Mouse (Mus musculus) heart, adult 11 months (tissue): Measurements from ENCODE around the gene Cd151.
A peak's percentile ranks its signal among the peaks of the same experiment; 100 is the strongest.

ENCODE experiments used
- DNase-seq: peaks from one replicate; pipeline ENCODE4 v3.0.0; 2022

The Cd151 gene

DNA sequence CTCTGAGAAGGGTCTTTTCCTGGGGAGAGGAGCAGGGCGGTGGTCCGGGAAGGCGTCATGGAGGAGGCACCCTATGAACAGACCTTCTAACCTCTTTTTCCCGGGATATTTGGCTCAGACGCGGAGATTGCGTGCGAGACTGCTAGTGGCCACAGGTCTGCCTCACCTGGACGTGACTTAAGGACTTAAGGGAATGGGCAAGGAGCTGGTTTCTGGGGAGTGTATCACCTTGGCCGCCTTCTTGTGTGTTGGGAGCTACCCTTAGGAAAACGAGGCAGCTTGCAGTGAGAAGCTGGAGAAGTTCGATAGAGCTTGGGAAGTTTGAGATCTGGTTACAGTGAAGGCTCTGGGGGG lies 8.6 kb downstream of the Cd151 start:
- no peak for DNase-seq

- peak; percentile 100 for DNase-seq
These were observed 9.2 kb downstream of the Cd151 start for GRCm38 (mm10) chr7:141476226-141476980.

DNA sequence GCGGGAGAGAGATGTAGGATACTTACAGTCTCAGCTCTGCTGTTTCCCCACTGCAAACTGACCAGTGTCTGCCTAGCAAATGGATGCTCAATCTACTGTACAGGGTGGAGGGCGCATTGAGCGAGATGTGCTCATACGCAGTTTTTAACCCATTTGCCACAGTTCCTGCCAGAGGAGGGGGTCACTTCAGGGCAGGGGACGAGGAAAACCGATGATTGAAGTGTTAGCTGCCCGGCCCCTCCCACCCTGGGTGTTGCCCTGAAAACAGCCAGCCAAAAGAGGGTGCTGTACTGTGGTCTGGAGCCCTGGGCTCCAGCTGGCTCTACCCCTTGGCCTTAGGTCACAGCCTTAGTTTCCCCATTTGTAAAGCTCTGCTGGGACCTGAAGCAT lies 9.8 kb downstream of the Cd151 start:
- DNase-seq, result peak; percentile 98

GRCm38 (mm10) chr7:141477578-141478269 lies 10.5 kb downstream of the Cd151 start:
- peak; percentile 95 for DNase-seq

- DNase-seq, result peak; percentile 97
These were observed 11.1 kb downstream of the Cd151 start for GRCm38 (mm10) chr7:141478270-141478748.

- DNase-seq, result peak; percentile 98
These were observed 13.8 kb downstream of the Cd151 start for GRCm38 (mm10) chr7:141480842-141481497.

- peak; percentile 95 for DNase-seq
These were observed 14.6 kb downstream of the Cd151 start for GRCm38 (mm10) chr7:141481498-141482401.

DNA sequence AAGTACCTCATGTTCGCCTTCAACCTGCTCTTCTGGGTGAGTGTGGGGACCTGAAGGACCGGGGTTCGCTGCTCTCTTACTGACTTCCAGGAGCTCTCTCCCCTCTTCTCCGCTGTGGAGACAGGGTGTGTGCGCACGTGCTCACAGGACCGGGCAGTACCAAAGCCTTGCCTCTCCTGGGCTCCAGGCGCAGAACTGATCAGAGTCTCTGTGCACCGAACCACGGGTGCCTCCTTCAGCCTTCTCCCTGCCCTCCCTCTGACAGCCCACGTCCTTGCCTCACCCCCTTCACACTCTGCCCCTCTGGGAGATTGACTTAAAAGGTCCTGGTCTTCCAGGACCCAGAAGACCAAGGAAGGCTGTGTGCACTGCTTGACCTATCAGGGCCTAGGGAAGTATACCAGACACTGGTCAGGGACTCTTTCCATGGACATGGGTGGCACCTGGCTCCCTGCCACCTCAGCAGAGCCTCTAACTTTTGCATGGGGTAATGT lies 15.4 kb downstream of the Cd151 start:
- no peak for DNase-seq

GRCm38 (mm10) chr7:141483114-141483653 lies 16.0 kb downstream of the Cd151 start:
- DNase-seq, result no peak

GRCm38 (mm10) chr7:141484186-141485120 lies 17.3 kb downstream of the Cd151 start:
- DNase-seq, result peak; percentile 96

DNA sequence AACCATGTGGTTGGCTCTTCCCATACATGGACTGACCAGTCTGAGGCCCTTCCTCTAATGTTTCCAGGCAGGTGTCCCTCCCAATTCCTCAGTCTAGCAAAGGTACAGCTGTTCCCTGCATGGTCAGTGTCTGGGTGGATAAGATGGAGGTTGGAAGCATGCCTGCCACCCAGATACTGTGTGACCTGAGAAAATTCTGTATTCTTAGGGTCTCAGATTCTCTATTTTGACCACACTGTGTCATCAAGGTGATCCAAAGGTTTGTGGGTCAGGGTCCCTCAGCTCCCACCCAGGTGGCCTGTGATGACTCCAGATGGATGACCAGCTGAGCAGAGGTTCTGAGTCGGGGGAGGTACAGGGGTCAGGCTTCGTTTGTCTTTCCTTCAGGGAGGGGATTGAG lies 18.0 kb downstream of the Cd151 start:
- DNase-seq, result peak; percentile 89

DNA sequence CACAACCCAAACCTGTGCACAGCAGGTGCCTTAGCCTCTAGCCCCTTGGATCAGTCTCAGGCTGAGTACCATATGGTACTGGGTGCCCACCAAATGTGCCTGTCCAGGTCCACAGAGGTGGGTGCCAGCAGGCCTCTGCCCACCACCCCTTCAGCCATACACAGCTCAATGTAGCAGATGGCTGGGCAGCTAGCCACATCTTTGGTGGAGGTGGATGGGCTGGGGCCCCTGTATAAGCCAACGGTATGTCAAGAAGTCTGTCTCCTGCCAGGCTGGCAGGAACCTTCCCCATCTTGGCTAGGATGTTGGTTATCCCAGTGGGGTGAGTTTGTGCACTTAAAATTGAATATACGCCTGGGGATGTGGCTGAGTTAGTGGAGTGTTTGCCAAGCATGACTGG lies 18.4 kb downstream of the Cd151 start:
- no peak for DNase-seq

- DNase-seq, result no peak
These were observed 19.0 kb downstream of the Cd151 start for GRCm38 (mm10) chr7:141486239-141486638.

GRCm38 (mm10) chr7:141487141-141487540 lies 19.9 kb downstream of the Cd151 start:
- DNase-seq, result no peak

DNA sequence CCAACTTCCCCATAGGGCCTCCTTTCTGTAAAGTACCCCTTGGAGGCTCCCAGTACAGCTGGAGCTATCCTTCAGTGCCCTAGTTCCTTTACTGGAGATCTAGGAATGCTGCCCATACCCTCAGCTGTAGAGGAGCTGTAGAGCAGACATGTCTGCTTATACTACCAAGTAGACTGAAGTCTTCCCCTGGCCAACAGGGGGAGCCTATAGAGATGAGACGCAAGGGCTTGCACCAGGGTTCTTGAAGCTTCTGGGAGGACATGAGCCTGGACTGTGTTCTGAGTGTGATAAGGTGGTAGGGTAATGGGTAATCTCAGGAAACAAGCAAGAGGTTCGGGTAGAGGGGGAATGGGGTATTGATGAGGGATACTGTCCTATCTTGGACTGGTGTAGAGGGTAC lies 24.0 kb downstream of the Cd151 start:
- DNase-seq, result no peak

GRCm38 (mm10) chr7:141492738-141493137 lies 25.5 kb downstream of the Cd151 start:
- no peak for DNase-seq

GRCm38 (mm10) chr7:141493729-141494128 lies 26.5 kb downstream of the Cd151 start:
- no peak for DNase-seq

GRCm38 (mm10) chr7:141495379-141495778 lies 28.2 kb downstream of the Cd151 start:
- no peak for DNase-seq

DNA sequence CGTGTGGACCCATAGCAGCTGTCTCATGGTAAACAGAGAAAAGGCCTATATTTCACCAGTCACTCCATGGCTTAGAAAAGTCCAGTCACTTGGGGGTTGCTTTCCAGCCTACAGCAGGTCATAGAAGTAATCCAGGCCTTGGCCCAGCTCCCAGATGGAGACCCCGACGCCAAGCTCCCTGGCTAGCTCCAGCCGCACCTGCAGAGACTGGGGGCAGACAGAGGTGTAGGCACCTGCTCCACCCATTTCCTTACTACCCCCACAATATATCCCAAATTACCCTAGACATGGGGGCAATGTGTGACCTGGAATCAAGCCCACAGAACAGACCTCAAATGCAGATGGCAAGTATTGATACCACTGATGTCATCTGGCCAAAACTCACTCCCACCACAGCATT lies 28.7 kb downstream of the Cd151 start:
- DNase-seq, result no peak

GRCm38 (mm10) chr7:141497600-141497999 lies 30.4 kb downstream of the Cd151 start:
- peak; percentile 90 for DNase-seq
